Mouse (Mus musculus) thymus, adult 2 months (tissue): ENCODE data around the gene Pik3r2.

ENCODE experiments used
- CTCF ChIP-seq: fragments of 200-500 bp; IDR thresholded peaks from 2 replicates; pipeline ENCODE4 v1.5.1; 2012; ENCODE audit warnings: mild to moderate bottlenecking, control low read depth, low read length, moderate library complexity, borderline replicate concordance; ENCODE audit not compliant: control insufficient read depth, poor library complexity, insufficient read depth; ENCODE audit errors: extremely low read depth
- POLR2A ChIP-seq: fragments of 200-500 bp; IDR thresholded peaks from 2 replicates; pipeline ENCODE4 v1.6.1; 2012; ENCODE audit warnings: mild to moderate bottlenecking, low read length, control low read depth, moderate library complexity; ENCODE audit not compliant: control insufficient read depth, poor library complexity, insufficient read depth; ENCODE audit errors: extremely low read depth

DNA sequence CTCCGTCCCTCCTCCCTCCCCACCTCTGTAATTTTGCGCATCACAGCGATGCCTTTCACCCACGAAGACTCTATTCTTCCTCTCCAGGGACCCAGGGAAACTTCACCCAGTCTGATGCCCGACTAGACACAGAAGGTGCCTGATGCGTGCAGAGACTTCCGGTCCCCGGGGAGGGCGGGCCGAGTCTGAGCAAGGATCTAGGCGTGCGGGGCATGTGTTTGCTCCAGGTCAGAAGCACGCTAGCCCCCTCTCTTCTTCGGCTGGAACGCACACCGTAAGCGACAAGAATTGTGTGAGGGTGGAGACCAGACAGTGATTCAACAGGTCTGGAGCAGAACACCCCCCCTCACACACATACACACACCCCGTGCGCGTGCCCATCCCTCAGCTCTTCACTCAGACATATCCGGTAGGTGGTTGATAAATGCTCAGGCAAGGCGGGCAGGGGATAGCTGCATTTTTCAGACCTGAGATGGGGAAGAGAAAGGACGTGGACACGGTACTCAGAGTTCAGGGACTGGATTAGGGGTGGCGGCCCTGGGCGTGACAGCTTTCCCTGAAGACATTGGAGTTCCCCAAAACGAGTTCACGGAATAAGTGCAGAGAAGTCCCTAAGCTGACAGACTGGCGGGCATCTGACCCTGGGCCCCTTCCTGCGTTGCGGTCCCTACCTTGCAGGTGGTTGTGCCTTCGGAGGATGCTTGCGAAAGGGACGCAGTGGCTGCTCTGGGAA lies 10.5 kb downstream of the Pik3r2 start:
- TF ChIP-seq CTCF (peak; percentile 30; the same call in 1 of the 2 replicates), POLR2A (0 out of 2 replicates have a peak, but pooled peaks have one; percentile 27)
